Mouse (Mus musculus) neural tube, embryonic 12.5 days (tissue): ENCODE data around the gene Edar. TPM values are rescaled to one million over a fixed set of nuclear protein-coding genes. Genes with fewer than 3 reads are reported as not detected.

ENCODE experiments used
- ATAC-seq: fragments of 200-750 bp; cut with Nextera tagmentation; 2 replicates; pipeline ENCODE4 v1.8.0; 2017; ENCODE audit warnings: low read depth, mild to moderate bottlenecking, moderate TSS enrichment, moderate library complexity; ENCODE audit not compliant: low FRiP score
- H3K27ac ChIP-seq: fragments of 300-500 bp; sonication (generic); 2 replicates; pipeline ENCODE4 v1.5.1; 2016
- H3K27me3 ChIP-seq: fragments of 300-500 bp; sonication (generic); replicated peaks from 2 replicates; pipeline ENCODE4 v1.6.1; 2016; ENCODE audit warnings: mild to moderate bottlenecking
- H3K36me3 ChIP-seq: fragments of 300-500 bp; sonication (generic); 2 replicates; pipeline ENCODE4 v1.6.1; 2016; ENCODE audit warnings: mild to moderate bottlenecking
- H3K4me1 ChIP-seq: fragments of 300-500 bp; sonication (generic); 2 replicates; pipeline ENCODE4 v1.6.1; 2016
- H3K4me2 ChIP-seq: fragments of 300-500 bp; sonication (generic); replicated peaks from 2 replicates; pipeline ENCODE4 v1.6.1; 2016; ENCODE audit warnings: mild to moderate bottlenecking
- H3K4me3 ChIP-seq: fragments of 300-500 bp; sonication (generic); 2 replicates; pipeline ENCODE4 v1.5.1; 2016
- H3K9ac ChIP-seq: fragments of 300-500 bp; sonication (generic); 2 replicates; pipeline ENCODE4 v1.6.1; 2016; ENCODE audit warnings: mild to moderate bottlenecking
- H3K9me3 ChIP-seq: fragments of 300-500 bp; sonication (generic); 2 replicates; pipeline ENCODE4 v1.6.1; 2016; ENCODE audit warnings: mild to moderate bottlenecking
- WGBS: fragments of 180-500 bp; shearing (Covaris S2); methylation state at CpG from one replicate; pipeline ENCODE4 v1.1.7; 2016; 5-methylcytosine and 5-hydroxymethylcytosine counted together
- polyA plus RNA-seq: library from polyadenylated mRNA; unstranded; fragments of >200 nt; fragmentation: Nextera tagmentation; extraction: Ambion mirVana; gene quantifications from 2 replicates; pipeline ENCODE4 v1.2.1, GENCODE M21; 2016

Gene Edar
- polyA plus RNA-seq, 1 experiment from 2014 or later, result 0.15 TPM

GRCm38 (mm10) chr10:58672557-58673277, 2.7 kb downstream of the Edar start:
- WGBS, result 35% methylated on average over 10 of the region's 10 CpGs
- Histone ChIP-seq H3K36me3 (no peaks in the 10 kb centered on the region), H3K4me2 (peak overlapping the region; percentile 14; the same call in 1 of the 2 replicates), H3K4me3 (no peak overlapping the region), H3K9ac (no peak overlapping the region), H3K4me1 (0 out of 2 replicates have a peak, but pooled peaks cover 3% of the 10 kb centered on the region), H3K9me3 (no peaks in the 10 kb centered on the region), H3K27ac (no peak overlapping the region), H3K27me3 (no peaks in the 10 kb centered on the region)
- ATAC-seq, result peak; percentile 60; the same call in 1 of the 2 replicates

GRCm38 (mm10) chr10:58663868-58664267, 11.6 kb downstream of the Edar start:
- Histone ChIP-seq H3K27me3 (no peaks in the 10 kb centered on the region), H3K9ac (no peak overlapping the region), H3K4me3 (no peak overlapping the region), H3K27ac (no peak overlapping the region), H3K36me3 (no peaks in the 10 kb centered on the region), H3K4me1 (no peaks in the 10 kb centered on the region), H3K9me3 (no peaks in the 10 kb centered on the region), H3K4me2 (no peak overlapping the region)
- WGBS, result 87% methylated on average over 5 of the region's 5 CpGs
- no peak for ATAC-seq

GRCm38 (mm10) chr10:58663417-58663816, 12.0 kb downstream of the Edar start:
- 88% methylated on average over 6 of the region's 6 CpGs for WGBS

GRCm38 (mm10) chr10:58659268-58659986, 16.0 kb downstream of the Edar start:
- no peak for ATAC-seq
- WGBS, result 42% methylated on average over 11 of the region's 11 CpGs
- H3K27ac ChIP-seq, result no peak overlapping the region
- no peaks in the 10 kb centered on the region for H3K4me1 ChIP-seq
- no peaks in the 10 kb centered on the region for H3K9me3 ChIP-seq
- H3K4me2 ChIP-seq, result no peak overlapping the region
- no peaks in the 10 kb centered on the region for H3K27me3 ChIP-seq
- H3K36me3 ChIP-seq, result no peaks in the 10 kb centered on the region
- H3K9ac ChIP-seq, result no peak overlapping the region
- no peak overlapping the region for H3K4me3 ChIP-seq

More at GRCm38 (mm10) chr10:58663417-58663816, 12.0 kb downstream of the Edar start:
- no peaks in the 10 kb centered on the region for H3K36me3 ChIP-seq
- ATAC-seq, result no peak
- H3K4me2 ChIP-seq, result no peak overlapping the region
- no peaks in the 10 kb centered on the region for H3K9me3 ChIP-seq
- H3K9ac ChIP-seq, result no peak overlapping the region
- no peak overlapping the region for H3K27ac ChIP-seq
- no peaks in the 10 kb centered on the region for H3K27me3 ChIP-seq
- no peak overlapping the region for H3K4me3 ChIP-seq
- no peaks in the 10 kb centered on the region for H3K4me1 ChIP-seq

GRCm38 (mm10) chr10:58657731-58658130, 17.7 kb downstream of the Edar start:
- 81% methylated on average over 2 of the region's 2 CpGs for WGBS
- no peak overlapping the region for H3K4me2 ChIP-seq
- no peaks in the 10 kb centered on the region for H3K9me3 ChIP-seq
- H3K4me1 ChIP-seq, result peaks cover 2% of the 10 kb centered on the region
- no peak for ATAC-seq
- no peak overlapping the region for H3K27ac ChIP-seq
- H3K9ac ChIP-seq, result no peak overlapping the region
- no peaks in the 10 kb centered on the region for H3K27me3 ChIP-seq
- H3K4me3 ChIP-seq, result no peak overlapping the region
- H3K36me3 ChIP-seq, result no peaks in the 10 kb centered on the region

- ATAC-seq, result no peak
- Histone ChIP-seq H3K36me3 (no peaks in the 10 kb centered on the region), H3K9ac (no peak overlapping the region), H3K27me3 (no peaks in the 10 kb centered on the region), H3K4me2 (no peak overlapping the region), H3K4me3 (no peak overlapping the region), H3K4me1 (peaks cover 21% of the 10 kb centered on the region), H3K27ac (no peak overlapping the region), H3K9me3 (no peaks in the 10 kb centered on the region)
- 87% methylated on average over 3 of the region's 3 CpGs for WGBS
These were observed 21.8 kb downstream of the Edar start for GRCm38 (mm10) chr10:58653679-58654078.

- Histone ChIP-seq H3K27me3 (no peaks in the 10 kb centered on the region), H3K4me1 (peaks cover 21% of the 10 kb centered on the region), H3K36me3 (no peaks in the 10 kb centered on the region), H3K9ac (no peak overlapping the region), H3K4me2 (peak overlapping the region; percentile 49), H3K9me3 (no peaks in the 10 kb centered on the region), H3K27ac (no peak overlapping the region), H3K4me3 (no peak overlapping the region)
- peak; percentile 34; the same call in 1 of the 2 replicates for ATAC-seq
- WGBS, result 28% methylated on average over 10 of the region's 10 CpGs
These were observed 22.7 kb downstream of the Edar start for GRCm38 (mm10) chr10:58652418-58653394.

GRCm38 (mm10) chr10:58652045-58652417, 23.4 kb downstream of the Edar start:
- H3K9ac ChIP-seq, result no peak overlapping the region
- H3K4me1 ChIP-seq, result peaks cover 21% of the 10 kb centered on the region
- WGBS, result 1% methylated on average over 9 of the region's 9 CpGs
- H3K4me2 ChIP-seq, result peak overlapping the region; percentile 49
- H3K27ac ChIP-seq, result no peak overlapping the region
- no peak; the same call in 1 of the 2 replicates for ATAC-seq
- no peaks in the 10 kb centered on the region for H3K27me3 ChIP-seq
- H3K4me3 ChIP-seq, result no peak overlapping the region
- no peaks in the 10 kb centered on the region for H3K9me3 ChIP-seq
- no peaks in the 10 kb centered on the region for H3K36me3 ChIP-seq

GRCm38 (mm10) chr10:58651270-58652042, 24.0 kb downstream of the Edar start:
- Histone ChIP-seq H3K36me3 (no peaks in the 10 kb centered on the region), H3K9ac (no peak overlapping the region), H3K27me3 (no peaks in the 10 kb centered on the region), H3K27ac (no peak overlapping the region), H3K4me1 (peaks cover 21% of the 10 kb centered on the region), H3K4me3 (no peak overlapping the region), H3K4me2 (peak overlapping the region; percentile 49), H3K9me3 (no peaks in the 10 kb centered on the region)
- 2% methylated on average over 22 of the region's 22 CpGs for WGBS
- peak; percentile 61; the same call in 1 of the 2 replicates for ATAC-seq

GRCm38 (mm10) chr10:58648787-58649186, 26.7 kb downstream of the Edar start:
- Histone ChIP-seq H3K27me3 (no peaks in the 10 kb centered on the region), H3K27ac (no peak overlapping the region), H3K4me2 (no peak overlapping the region), H3K36me3 (no peaks in the 10 kb centered on the region), H3K9me3 (no peaks in the 10 kb centered on the region), H3K9ac (no peak overlapping the region), H3K4me3 (no peak overlapping the region), H3K4me1 (peaks cover 21% of the 10 kb centered on the region)
- WGBS, result 77% methylated on average over 5 of the region's 5 CpGs
- no peak for ATAC-seq

GRCm38 (mm10) chr10:58644671-58645070, 30.8 kb downstream of the Edar start:
- Histone ChIP-seq H3K4me1 (peaks cover 9% of the 10 kb centered on the region; the same call in 1 of the 2 replicates), H3K27me3 (no peaks in the 10 kb centered on the region), H3K27ac (no peak overlapping the region), H3K4me2 (no peak overlapping the region), H3K36me3 (no peaks in the 10 kb centered on the region), H3K4me3 (no peak overlapping the region), H3K9ac (no peak overlapping the region), H3K9me3 (no peaks in the 10 kb centered on the region)
- no peak for ATAC-seq
- whole genome bisulfite sequencing, result 90% methylated on average over 5 of the region's 5 CpGs
